Mouse (Mus musculus) lung, postnatal 0 days (tissue): ENCODE data around the gene Gm826.

Source experiments
- CTCF ChIP-seq: IDR thresholded peaks from 2 replicates; pipeline ENCODE4 v1.5.1; 2016; ENCODE audit warnings: antibody characterized with exemption, mild to moderate bottlenecking
- EP300 ChIP-seq: IDR thresholded peaks from 2 replicates; pipeline ENCODE4 v1.6.1; 2016; ENCODE audit warnings: antibody characterized with exemption, mild to moderate bottlenecking, control low read depth

DNA sequence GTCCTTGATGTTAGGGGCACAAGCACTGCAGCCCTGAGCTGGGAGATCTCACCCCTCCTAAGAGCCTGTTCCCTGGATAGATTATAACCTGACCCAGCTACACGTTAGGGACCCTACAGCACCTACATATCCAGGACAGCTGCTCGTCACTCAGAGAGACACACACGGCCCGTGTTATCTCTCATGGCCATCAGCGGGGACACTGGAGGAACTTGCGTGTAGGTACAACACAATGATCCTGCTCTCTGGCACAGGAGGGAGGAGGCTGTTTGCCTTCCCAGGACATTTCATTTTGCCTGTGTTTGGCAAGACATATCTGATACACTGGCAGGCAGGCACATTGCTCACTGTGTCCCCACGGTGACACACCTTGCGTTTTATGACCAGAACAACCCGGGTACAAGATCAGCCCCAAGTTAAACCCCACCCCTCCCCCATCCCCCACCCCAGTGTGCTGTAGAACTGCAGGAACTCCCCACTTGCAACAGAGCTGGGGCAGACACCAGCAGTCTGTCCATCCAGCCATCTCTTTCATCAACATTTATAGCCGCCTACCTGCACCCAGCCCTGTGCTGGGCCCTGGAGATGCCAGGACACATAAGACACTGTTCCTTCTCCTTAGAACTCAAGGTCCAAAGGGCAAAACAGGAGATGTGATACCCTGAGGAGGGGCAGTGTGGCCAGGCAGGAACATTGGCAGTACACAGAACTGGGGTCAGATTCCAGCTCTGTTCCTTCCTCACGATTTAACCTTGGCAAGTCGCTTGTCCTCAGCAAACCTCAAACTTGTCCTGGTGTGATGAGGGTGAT lies 1.2 kb downstream of the Gm826 start:
- TF ChIP-seq CTCF (no peak), EP300 (no peak)
